Mouse (Mus musculus) spleen, postnatal 4 days (tissue): ENCODE measurements around the gene Psenen.

Experiments used
- DNase-seq, 2 experiments: peaks; one replicate each; pipeline ENCODE4 v3.0.0; 2022; ENCODE audit warnings: low spot score in 2 of 2

The Psenen gene

GRCm38 (mm10) chr7:30518325-30518724, 45.1 kb downstream of the Psenen start:
- no peak for DNase-seq

GRCm38 (mm10) chr7:30515003-30515760, 48.2 kb downstream of the Psenen start:
- DNase-seq, result no peak
